Mouse (Mus musculus) common myeloid progenitor, adult 5-6 weeks (primary cell): ENCODE data around the gene Tnks2. TPM values are rescaled to one million over a fixed set of nuclear protein-coding genes. Genes with fewer than 3 reads are reported as not detected.
A peak's percentile ranks its signal among the peaks of the same experiment; 100 is the strongest.
"Not testable (repeated sequence)": the region's sequence is repeated elsewhere in the genome, so short reads cannot be mapped to it uniquely, and the experiment has no call there.

Experiments used
- ATAC-seq: replicated peaks from 2 replicates; pipeline ENCODE4 v1.8.0; 2016; ENCODE audit warnings: low read depth, mild to moderate bottlenecking, moderate TSS enrichment, inconsistent platforms; ENCODE audit not compliant: poor library complexity, severe bottlenecking
- total RNA-seq: library from RNA; stranded (forward); fragments of 200-1000, 187-1606 nt; gene quantifications from 2 replicates; pipeline ENCODE4 v1.2.3, GENCODE M21; 2017

Tnks2 gene
- total RNA-seq, 1 experiment from 2014 or later: 106 TPM

DNA sequence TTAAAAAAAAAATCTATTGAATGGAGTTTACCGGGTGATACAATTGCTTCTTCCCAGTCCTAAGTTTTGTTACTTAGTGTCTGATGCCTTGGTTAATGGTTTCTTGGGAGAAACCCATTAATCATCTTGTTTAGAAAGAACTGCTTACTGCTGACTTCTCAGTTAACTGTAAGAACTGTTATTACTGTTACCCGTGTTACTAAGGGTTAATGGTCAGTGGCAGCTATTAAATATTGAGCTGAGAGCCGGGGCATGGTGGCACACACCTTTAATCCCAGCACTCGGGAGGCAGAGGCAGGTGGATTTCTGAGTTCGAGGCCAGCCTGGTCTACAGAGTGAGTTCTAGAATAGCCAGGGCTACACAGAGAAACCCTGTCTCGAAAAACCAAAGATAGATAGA lies 12.7 kb upstream of the Tnks2 start:
- not testable (repeated sequence) for ATAC-seq

DNA sequence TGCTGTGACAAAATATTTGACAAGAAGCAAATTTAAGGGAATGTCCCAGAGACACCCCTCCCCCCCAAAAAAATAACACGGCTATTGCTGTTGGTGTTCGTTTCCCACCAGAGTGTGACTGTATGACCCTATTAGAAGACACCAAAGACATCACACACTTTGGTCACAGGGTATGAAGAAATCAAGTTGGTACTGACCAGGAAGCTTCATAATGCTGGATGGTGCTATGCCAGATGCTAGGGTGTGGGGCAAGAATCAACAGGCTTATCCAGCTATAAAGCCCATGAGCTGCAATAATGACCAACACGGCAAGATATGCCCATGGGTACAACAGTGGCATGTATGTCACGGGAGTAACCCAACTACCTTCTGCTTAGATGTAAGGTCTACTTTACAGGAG lies 11.3 kb upstream of the Tnks2 start:
- no peak for ATAC-seq

DNA sequence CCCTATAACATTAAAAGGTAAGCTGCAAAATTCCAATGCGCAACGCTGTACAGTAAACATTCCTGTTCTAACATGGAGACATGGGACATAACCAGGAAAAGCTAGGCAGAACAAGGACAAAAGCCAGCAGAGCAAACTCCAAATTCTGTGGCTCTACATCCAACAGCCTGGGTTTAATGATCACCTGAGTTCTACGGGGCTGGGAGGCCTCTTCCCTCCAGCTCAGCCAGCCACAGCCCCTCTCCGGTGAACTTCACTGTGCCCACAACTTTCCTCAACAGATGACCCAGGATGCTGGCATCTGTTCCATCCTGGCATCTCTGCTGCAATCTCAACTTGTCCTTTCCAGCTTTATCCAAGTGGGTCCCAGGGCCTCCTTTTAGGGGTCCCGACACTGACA lies 6.4 kb upstream of the Tnks2 start:
- no peak for ATAC-seq

DNA sequence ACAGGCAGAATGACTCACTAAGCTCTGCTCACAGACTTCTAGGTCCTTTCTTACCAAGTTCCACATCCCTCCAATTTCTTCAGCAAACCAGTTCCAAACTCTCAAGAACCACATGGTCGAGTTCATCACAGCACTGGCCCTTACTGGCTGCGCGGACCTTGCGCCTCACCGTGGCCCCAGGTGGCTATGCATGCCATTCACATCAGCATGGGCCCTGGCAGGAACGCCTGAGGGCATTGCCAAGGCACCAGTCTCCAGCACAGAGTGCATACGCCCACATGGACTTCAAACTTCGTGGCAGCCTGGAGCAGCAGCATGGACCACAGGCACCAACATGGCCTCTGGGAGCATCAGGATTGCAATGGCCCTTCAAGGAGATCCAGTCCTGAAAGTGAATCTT lies 5.7 kb upstream of the Tnks2 start:
- ATAC-seq: 0 out of 2 replicates have a peak, but pooled peaks have one; percentile 18

DNA sequence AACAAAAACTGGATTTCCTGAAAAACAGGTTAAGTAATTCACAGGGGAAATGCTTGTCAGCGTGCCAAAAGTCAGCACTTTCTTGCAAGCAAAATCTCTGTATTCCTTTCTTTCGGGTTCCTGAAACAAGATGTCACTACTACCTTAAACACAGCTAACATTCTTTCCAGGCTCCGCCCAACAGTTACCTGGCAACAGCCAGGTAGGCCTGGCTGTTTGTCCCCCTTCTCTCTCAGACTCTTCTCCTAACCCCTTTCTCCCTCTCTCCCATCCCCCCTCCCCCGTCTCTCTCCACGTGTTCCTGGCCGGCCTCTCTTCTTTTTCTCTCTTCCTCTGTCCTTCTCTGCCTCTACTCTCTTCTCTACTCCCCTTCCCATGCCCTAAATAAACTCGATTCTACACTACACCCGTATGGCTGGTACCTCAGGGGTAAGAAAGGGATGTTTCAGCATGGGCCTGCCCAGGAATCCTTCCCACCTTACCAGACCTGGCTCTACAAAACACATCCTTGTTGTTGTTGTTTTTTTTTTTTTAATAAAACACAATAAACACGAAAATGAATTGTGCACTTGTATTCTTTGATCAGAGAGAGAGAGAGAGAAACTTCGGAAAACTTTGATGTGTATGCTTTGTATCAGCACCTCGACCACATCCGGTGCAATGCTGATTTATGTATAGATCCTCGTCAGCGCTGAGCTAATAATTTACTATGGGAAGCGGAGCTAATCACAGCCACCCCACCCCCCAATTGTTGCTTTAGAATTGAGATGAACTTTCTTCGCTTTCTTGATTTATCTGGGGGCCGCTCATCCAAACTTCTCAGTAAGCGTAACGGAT lies 863 bp upstream of the Tnks2 start:
- ATAC-seq: peak; percentile 48

DNA sequence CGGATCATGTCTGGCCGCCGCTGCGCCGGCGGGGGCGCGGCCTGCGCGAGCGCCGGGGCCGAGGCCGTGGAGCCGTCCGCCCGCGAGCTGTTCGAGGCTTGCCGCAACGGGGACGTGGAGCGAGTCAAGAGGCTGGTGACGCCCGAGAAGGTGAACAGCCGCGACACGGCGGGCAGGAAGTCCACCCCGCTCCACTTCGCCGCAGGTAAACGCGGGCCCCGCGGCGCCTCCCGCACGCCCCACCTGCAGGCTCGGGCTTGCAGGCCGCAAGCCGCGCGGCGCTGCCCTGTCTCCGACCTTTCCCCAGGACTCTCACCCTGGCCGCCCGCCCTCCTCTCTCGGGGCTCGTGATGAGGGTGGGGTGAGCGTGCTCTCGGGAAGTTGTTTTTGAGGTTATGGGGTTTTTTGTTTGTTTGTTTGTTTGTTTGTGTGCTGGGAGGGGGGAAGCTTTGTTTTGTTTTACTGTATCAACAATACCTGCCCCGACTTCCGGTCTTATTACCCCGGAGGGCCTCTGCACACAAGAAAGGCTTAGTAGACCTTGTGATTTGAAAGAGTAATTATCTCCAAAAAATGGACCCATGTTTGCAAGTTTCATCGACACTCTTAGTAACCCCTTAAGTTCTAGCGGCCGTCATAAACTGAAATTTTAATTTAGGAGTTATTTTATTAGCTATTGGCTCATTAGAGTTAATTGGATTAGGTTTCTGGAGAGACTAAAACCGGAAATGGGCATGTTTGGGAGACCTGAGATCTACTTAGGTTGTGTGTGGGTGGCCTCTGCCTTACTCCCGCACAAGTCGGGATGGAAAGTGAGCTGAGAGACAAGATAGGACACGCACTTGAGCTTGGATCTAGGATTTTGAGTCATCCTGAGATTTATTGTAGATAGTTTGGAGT lies 750 bp downstream of the Tnks2 start:
- peak; percentile 21; the same call in 1 of the 2 replicates for ATAC-seq

DNA sequence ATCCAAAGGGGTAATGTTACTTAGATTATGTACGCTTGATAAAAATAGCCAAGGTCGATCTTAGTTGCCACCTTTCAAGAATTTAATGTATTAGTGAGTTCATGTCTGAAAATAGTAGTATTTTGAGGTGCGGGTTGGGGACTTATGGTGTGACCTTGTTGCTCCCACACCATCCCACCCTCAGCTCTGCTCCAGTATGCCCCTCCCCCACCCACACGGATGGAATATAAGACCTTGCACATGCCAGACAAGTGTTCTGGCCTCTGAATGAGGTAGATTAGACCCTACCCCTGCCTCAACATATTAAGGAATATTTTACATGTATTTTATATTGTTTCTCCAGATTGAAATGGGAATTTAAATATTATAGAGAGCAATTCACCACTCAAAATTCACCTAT lies 2.0 kb downstream of the Tnks2 start:
- no peak for ATAC-seq

DNA sequence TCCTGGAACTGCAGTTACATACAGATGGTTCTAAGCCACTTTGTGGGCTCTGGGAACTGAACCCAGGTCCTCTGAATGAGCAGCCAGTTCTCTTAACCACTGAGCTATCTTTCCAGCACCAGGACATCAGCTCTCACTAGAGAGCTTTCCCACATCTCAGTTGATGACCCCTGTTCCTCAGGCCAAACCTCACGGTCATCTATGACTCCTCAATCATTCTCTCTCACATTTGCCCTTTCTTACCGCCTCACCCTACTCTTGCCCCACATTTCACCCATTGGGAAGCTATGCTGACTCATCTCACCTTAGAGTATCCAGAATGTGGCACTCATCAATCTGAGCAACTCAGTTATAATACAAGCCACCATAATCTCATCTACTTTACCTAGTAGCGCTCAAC lies 6.3 kb downstream of the Tnks2 start:
- ATAC-seq: no peak

DNA sequence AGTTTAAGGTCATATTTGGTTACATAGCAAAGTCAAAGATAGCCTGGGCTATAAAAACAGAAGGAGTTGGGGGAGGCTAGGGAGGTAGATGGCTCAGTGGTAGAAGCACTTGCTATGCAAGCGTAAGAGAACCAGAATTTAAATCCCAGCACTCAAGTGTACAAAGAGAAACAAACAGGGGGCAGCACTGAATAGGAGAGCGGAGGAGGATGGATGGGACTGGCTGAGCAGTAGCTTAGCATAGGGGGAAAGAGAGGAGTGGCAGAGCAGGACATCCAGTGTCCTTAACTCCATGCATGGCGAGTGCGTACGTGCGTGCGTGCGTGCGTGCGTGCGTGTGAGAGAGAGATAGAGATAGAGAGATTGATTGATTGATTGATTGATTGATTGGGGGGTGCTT lies 9.8 kb downstream of the Tnks2 start:
- ATAC-seq: no peak

DNA sequence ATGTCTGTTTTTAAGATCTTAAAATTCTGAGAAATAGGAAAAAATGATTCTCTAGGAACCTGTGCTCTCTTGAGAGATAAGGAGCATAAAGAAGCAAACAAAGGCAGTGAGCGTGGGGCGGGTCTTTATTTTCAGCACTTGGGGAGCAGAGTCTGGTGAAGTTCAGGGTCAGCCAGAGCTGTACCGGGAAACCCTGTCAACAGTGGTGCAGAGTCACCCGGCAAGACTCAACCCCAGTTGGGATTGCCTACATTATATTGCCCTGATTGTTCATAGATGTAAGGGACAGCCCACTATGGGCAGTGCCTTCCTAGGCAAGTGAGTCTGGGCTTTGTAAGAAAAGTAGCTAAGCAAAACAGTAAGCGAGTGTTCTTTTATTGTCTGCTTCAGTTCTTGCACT lies 11.9 kb downstream of the Tnks2 start:
- no peak for ATAC-seq

DNA sequence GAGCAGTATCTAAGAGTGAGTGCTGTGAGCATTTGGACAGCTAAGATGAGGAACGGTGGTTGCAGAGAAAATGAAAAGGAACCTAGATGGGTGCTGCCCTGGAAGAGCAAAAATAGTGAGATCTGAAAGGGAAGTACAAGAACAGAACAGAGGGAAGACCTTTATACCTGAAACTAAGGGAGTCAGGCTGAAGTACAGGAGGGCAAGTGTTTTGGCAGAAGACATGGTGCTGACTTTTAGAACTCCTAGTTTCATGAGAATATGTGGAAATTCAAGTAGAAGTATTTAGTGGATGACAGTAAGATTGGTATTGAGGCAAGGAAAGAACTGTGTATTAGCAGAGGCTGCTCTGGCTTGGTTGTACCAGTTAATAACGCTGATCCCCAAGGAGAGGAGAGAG lies 19.8 kb downstream of the Tnks2 start:
- ATAC-seq: no peak

DNA sequence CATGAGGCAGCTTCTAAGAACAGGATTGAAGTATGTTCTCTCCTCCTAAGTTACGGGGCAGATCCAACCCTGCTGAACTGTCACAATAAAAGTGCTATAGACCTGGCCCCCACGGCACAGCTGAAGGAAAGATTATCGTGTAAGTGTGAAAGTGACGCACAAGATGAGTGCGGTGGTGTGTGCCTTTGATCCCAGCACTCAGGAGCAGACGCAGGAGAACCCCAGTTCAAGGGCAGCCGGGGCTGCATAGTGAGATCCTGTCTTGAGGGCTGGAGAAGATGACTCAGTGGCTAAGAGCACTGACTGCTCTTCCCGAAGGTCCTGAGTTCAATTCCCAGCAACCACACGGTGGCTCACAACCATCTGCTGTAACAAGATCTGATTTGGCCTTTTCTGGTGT lies 23.8 kb downstream of the Tnks2 start:
- no peak for ATAC-seq

DNA sequence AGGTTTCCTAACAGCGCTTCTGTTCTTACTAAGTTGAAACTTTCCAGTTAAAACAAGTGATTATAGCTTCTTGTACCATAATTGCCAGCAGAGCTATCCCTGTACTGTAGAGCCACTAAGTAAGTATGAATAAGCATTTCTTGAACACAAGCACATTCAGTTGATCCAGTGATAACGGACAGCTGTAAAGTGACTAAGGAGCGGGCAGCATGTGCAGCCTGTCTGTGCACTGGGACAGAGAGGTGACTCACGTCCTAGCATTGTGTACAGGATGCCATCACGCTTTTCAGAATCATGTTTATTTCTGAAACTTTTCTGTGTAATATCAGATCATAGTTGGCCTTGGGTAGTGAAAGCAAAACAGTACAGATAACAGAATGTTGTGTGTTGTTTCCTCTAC lies 26.4 kb downstream of the Tnks2 start:
- ATAC-seq: no peak

DNA sequence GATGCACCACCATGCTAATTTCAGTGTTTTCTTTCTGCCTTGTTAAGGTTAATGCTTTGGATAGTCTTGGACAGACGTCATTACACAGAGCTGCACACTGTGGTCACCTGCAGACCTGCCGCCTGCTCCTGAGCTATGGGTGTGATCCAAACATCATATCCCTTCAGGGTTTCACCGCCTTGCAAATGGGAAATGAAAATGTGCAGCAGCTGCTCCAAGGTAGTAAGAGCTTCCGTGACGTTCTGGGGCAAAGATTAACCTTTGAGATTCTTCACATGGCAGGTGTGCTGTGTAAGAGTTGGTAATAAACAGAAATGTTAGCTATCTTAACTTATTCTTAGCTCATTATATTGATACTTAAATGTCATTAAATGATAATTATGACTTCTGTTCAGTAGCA lies 31.9 kb downstream of the Tnks2 start:
- no peak for ATAC-seq

DNA sequence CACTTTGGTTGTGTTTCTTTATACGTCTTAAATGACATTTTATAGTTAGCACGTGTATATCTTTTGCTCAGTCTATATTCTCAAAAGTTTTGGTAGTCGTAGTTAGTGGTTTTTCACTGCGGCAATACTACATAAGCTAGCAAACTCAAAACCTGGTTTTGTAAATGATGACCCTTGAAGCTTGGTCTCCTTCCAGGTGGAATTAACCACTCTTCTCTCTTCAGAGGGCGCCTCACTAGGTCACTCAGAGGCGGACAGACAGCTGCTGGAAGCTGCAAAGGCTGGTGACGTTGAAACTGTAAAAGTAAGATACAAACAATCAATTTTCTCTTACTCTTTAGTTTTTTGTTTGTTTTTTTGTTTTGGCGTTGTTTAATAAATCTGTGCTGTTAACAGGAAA lies 33.4 kb downstream of the Tnks2 start:
- no peak for ATAC-seq

DNA sequence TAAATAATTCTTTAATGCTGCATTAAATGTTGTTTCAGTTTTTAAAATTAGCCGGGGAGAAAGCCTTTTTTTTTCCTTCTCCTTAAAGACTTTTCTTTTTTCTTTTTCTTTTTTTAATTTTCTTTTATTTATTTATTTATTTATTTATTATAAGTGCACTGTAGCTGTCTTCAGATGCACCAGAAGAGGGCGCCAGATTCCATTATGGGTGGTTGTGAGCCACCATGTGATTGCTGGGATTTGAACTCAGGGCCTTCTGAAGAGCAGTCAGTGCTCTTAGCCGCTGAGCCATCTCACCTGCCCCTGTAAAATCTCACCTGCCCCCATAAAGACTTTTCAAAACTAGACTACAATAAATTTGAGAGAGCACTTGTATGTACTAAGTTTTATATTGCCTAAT lies 34.6 kb downstream of the Tnks2 start:
- not testable (repeated sequence) for ATAC-seq

DNA sequence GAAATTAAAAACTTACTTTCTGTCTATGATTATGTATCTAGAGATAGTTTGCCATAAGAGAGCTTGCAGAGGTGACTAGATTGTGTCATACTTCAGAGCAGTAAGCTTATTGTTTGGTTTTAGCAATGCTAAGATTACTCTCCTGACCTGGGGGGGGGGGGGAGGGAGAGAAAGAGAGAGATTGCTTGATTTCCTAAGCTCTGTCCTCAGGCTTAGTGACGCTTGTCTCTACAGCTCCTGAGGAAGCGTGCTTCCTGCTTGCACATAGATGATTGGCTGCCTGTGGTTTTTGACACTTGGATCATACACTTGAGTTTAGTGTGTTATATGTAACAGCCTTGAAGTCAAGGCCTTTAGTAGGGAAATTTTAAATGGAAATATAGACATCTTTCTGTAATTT lies 40.6 kb downstream of the Tnks2 start:
- no peak for ATAC-seq

DNA sequence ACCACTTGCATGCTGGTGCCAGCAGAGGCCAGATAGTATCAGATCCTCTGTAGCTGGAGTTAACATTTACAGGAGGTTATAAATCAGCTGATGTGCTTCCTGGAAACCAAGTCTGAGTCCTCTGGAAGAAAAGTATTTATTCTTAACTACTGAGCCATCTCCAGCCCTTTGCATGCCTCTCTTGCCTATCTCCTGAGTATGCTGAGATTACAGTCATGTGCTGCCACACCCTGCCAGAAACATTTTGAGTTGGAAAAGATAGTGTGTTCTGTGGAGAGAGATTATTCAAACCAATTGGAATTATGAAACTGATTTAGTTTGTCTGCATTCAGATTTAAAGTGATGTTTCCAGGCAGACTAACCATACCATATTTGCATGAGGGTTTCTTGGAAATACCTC lies 43.3 kb downstream of the Tnks2 start:
- no peak for ATAC-seq

DNA sequence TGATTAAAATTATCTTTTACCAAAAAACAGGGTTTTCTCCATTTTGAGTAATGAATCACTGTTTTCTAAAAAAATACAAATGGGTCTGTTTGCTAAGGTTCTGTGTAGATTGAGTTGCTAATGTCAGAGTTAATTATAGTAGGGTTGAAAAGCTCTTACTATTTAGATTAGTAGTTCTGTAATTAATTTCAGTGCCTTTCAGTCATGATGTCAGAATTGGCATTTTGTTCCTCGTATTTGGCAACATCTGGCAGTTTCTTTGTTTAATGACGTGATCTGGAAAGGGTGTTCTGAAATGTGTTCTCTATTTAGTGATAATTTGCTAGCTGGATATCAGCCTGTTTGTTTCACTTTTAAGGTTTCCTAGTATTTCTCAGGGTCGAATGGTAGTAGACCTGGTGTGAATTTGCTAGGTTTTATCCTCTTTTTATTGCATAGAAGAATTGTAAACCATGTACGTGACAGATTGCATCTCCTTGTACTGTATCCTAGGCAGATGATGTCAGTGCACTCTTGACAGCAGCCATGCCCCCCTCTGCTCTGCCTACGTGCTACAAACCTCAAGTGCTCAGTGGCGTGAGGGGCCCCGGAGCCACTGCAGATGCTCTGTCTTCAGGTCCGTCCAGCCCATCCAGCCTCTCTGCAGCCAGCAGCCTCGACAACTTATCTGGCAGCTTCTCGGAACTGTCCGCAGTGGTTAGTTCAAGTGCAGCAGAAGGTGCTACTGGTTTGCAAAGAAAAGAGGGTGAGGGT lies 44.9 kb downstream of the Tnks2 start:
- no peak for ATAC-seq

DNA sequence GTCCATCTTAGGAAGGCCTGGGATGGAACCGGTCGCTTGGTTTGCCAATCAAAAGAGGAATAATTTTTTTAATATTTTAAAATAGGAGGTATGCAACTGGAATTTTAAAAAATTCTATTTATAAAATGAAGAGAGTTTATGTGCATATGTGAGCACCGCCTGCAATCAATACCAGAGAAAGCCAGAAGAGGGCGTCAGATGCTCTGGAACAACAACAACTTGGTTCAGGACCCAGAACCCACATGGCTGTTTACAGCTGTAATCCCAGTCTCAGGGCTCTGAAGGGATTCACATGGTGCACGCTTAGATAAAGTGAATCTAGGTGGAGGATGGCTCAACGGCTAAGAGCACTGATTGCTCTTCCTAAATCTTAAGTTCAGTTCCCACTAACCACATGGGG lies 49.1 kb downstream of the Tnks2 start:
- 0 out of 2 replicates have a peak, but pooled peaks have one; percentile 32 for ATAC-seq

DNA sequence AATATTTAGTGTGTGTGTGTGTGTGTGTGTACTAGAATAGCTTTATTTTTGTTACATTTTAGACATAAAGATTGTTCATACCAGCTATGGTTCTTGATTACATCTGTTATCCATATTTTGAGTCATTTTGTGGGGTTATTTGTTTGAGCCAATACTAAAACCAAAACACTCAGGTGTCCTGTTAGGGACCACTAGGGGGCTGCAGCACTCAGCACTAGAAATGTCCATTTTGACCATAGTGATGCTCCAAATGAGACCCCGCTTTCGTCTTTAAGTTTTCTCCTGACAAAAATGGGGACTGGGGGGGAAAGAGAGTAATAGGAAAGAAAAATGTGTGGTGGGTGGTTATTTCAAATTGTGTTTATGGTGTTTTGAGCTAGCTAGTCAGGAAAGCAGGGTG lies 52.3 kb downstream of the Tnks2 start:
- no peak for ATAC-seq
